Mouse (Mus musculus) left cerebral cortex, postnatal 4 days (tissue): ENCODE data around the gene Ube3b. TPM values are rescaled to one million over a fixed set of nuclear protein-coding genes. Genes with fewer than 3 reads are reported as not detected.
A peak's percentile ranks its signal among the peaks of the same experiment; 100 is the strongest.

Experiments
- DNase-seq: peaks from one replicate; pipeline ENCODE4 v3.0.0-alpha.2; 2022
- intact Hi-C: fragments of 180-260 bp; cut with DNase I; formaldehyde crosslinking; loops from one replicate; pipeline ENCODE4 v1.15.1; 2025
- total RNA-seq, 2 experiments: library from RNA; stranded (reverse); gene quantifications; 2 replicates each; pipeline ENCODE4 v1.2.3; 2021

Gene Ube3b
- 10 to 100 TPM; 67.7 to 68.4 TPM for total RNA-seq

- intact Hi-C loops = loop anchor here (5.0 kb wide), 1 partner anchor 68 kb away; no protein-coding TSS in a partner anchor
- peak; percentile 96 for DNase-seq
These were observed at the start of gene Ube3b, which contains the start of gene Kctd10 for GRCm38 (mm10) chr5:114380209-114381012. Ube3b (plus strand) TSS chr5:114380607. Kctd10 (minus strand) TSS chr5:114380508.

- DNase-seq = no peak
- intact Hi-C loops = no loop called here
These were observed 37.4 kb upstream of the Ube3b start for GRCm38 (mm10) chr5:114342996-114343395.

GRCm38 (mm10) chr5:114343612-114344011, 36.8 kb upstream of the Ube3b start:
- DNase-seq = no peak
- intact Hi-C loops = no loop called here

DNA sequence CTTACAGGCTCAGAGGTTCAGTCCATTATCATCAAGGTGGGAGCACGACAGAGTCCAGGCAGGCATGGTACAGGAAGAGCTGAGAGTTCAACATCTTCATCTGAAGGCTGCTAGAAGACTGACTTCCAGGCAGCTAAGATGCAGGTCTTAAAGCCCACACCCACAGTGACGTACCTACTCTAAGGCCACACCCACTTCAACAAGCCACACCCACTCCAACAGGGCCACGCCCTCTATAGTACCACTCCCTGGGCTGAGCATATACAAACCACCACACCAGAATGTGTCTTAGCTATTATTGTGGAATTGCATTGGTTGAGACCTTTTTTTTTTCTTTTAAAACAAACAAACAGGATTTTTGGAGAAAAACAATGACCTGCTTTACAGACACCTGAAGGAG, 34.9 kb upstream of the Ube3b start:
- no peak for DNase-seq
- intact Hi-C loops = no loop called here

- intact Hi-C loops = no loop called here
- DNase-seq = no peak
These were observed 33.4 kb upstream of the Ube3b start for GRCm38 (mm10) chr5:114347005-114347404.

DNA sequence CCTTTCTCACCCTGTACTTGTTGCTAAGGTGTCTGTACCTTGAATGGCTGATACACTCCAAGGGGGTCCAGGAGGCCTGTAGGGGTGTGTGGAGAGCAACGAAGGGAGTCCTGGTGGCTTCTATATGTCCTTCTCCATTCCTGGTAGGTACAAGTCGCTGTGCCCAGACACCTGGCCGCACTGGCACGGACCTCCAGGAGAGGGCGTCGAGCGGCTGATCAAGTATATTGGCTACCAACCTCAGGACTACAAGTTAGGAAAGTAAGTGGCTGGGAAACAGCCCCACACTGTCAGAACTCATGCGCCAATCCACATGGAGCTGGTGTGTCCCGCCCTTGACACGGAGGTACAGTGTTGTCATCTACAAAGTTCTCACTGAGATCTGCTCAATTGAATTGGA, 28.9 kb upstream of the Ube3b start:
- intact Hi-C loops = no loop called here
- DNase-seq = no peak

DNA sequence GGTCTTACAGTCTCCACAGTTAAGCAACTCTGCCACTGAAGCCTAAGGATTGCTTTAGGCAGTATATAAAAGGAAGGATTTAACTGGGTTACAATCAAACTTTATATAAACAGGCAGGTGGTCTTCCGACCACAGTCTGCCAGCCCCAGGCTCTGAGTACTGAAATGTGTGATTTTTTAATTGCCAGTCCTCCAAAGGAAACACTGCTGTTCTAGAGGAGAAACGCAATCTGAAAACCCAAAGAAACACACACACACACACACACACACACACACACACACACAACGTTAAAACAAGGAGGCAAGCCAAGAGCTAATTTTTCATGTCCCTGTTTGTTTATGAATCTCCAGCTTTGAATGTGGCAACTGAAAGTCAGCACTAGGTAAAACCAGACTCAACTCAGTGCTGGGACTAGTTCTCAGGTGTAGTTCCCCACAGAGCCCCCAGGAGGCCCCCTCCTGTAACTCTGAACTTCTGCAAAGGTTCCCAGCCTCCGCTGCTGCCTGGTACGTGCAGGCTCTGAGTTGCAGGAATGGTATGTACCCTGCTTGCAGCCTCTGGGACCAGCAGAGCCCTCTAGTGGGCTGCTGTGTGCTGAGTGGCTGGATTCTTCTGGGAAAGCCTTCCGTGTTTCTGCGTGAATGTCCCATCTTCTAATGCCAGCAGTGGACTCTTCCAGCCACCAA, 24.0 kb upstream of the Ube3b start:
- intact Hi-C loops = no loop called here
- DNase-seq = peak; percentile 62

GRCm38 (mm10) chr5:114356936-114357751, 23.3 kb upstream of the Ube3b start:
- intact Hi-C loops = no loop called here
- DNase-seq = no peak

GRCm38 (mm10) chr5:114358833-114359232, 21.6 kb upstream of the Ube3b start:
- DNase-seq = no peak
- intact Hi-C loops = no loop called here

DNA sequence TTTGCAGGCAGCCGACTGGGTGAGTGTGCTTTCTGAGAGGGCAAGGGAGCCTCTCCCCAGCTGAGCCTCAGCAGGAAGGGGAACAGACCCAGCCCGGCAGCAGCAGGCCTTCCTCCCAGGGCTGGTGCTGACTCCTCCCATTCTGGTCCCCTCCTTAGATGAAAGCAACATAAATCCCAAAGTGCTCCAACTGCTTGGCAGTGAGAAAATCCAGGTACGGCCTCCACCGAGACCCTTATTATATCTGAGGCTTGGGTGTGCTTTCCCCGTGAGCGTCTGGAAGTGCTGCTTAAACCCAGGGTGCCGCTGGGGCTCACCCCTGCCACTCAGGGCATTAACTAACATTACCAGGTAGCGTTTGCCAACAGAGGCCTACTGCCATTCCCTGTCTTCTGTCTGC, 20.8 kb upstream of the Ube3b start:
- intact Hi-C loops = no loop called here
- DNase-seq = no peak

DNA sequence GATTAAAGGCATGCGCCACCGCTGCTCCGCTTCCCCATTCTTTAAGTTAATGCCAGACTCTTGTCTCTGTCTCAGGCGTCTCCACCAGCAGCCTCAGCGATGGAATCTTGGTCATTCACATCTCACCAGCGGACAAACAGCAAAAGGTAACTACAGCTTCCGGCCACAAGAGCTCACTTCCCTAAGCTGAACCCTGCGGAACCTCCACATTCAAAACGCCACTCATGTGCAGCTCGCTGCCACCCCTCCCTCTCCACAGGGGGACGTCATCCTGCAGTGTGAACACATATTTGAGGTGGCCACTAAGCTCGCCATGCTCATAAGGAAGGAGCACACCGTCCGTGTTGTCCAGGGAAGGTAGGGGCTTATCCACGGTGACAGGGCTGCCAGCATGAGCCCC, 19.4 kb upstream of the Ube3b start:
- DNase-seq = no peak
- intact Hi-C loops = no loop called here

GRCm38 (mm10) chr5:114365043-114365752, 15.2 kb upstream of the Ube3b start:
- no peak for DNase-seq
- intact Hi-C loops = no loop called here

- DNase-seq = no peak
- intact Hi-C loops = no loop called here
These were observed 12.3 kb upstream of the Ube3b start for GRCm38 (mm10) chr5:114368121-114368520.

GRCm38 (mm10) chr5:114368803-114369496, 11.5 kb upstream of the Ube3b start:
- intact Hi-C loops = no loop called here
- DNase-seq = no peak

DNA sequence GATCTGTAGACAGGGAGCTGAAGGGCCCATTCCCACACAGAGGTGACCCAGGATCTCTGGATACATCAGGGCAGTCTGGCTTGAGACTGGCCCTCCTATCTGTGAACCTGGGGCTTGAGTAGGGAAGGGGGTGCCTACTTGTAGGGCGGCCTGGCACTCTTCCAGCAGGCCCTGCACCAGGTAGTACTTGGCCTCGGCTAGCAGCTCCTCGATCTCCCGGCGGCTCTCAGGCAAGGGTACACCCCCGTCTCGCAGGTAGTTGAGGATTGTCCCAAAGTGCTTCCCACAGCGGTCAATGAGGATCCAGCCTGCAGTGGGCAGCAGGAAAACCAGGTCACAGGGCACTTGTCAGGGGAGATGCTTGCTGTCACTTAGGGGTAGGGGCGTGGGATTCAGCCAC, 10.5 kb upstream of the Ube3b start:
- DNase-seq = no peak
- intact Hi-C loops = no loop called here

- peak; percentile 32 for DNase-seq
- intact Hi-C loops = no loop called here
These were observed 10.0 kb upstream of the Ube3b start for GRCm38 (mm10) chr5:114370371-114370776.

- DNase-seq = no peak
- intact Hi-C loops = no loop called here
These were observed 9.1 kb upstream of the Ube3b start for GRCm38 (mm10) chr5:114371331-114371730.

DNA sequence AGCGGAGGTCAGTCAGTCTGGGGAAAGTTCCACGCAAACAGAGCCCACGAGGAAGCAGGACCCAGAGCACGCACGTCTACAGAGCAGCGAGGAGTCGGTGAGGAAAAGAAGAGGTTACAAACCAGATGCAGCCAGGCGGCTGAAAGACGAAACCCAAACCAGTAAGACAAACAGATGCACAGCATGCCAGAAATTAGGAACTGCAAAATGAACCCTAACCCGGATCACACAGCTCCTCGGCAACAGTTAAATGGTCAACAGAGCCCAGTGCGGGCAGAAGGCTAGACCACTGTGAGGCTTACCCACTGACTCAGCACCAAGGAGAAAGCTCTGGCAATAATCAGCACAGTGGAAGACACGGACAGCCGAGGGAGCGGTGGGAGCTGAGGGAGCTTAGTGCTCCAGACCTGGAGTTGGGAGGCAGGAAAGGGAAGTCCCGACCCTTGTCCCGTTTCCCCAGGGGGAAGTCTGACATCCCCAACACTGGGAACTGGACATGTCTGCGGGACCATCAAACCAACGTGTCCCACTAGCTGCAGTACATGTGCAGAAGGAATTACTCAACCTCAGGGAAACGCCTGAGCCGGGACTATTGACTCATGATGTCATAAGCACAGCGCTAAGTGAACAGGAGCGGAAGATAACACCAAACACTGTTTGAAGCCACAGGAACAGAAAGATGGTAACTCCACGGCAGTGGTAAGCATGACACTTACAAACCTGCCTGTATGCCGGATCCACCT, 8.5 kb upstream of the Ube3b start:
- no peak for DNase-seq
- intact Hi-C loops = no loop called here

DNA sequence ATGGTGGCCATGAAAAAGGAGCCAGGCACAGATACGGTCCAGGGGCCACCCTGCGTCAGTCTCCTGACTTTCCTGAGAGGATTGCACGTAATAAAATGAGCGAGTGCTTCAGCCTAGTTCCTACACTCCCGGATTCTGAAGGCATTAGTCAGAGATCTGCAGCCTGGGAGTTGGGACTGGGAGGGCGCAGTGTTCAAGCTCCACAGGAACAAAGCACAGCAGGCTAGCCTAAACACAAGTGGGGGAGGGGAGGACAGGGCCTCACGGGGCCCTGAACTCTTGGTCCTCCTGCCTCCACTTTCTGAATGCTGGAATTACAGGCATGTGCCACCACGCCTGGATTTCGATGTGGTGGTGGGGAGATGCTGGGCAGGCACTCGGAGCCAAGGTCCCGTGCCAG, 7.8 kb upstream of the Ube3b start:
- DNase-seq = no peak
- intact Hi-C loops = no loop called here
